Mouse (Mus musculus) cerebellum, adult 2 months (tissue): ENCODE measurements at regions not wholly inside any gene's neighbourhood (a gene's known extent, or its start where the extent isn't known, plus 50 kb on each side); places are given as distances from the start of the nearest gene placed in this dataset.

Source experiments
- CTCF ChIP-seq: fragments of 200-500 bp; IDR thresholded peaks from 2 replicates; pipeline ENCODE4 v1.5.1; 2011; ENCODE audit warnings: low read depth, mild to moderate bottlenecking, control low read depth, low read length, moderate library complexity, borderline replicate concordance; ENCODE audit not compliant: insufficient read depth
- POLR2A ChIP-seq: fragments of 200-500 bp; IDR thresholded peaks from 2 replicates; pipeline ENCODE4 v1.6.1; 2011; ENCODE audit warnings: low read length, control low read depth, borderline replicate concordance; ENCODE audit not compliant: insufficient read depth

DNA sequence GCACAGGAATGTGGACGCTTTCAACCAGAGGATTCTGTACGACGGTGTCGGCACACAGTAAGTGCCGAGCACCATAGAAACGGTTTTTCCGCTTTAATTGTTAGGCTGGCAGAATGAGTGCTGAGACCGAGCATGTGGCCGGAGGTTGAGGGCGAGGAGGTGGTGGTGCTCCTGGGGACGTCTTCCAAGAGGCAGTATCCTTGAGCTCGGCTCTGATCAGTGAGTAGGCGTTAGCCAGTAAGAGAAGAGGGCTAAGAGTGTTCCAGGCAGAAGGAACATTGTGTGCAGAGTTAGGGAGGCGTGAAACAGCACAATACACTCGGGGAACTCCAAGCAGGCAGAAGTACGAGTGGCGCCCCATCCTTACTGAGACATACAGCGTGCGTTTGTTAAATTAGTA lies 113.5 kb upstream of the Mkln1 start:
- TF ChIP-seq POLR2A (no peak), CTCF (no peak)
